Mouse (Mus musculus): ENCODE data around the gene Ppm1h.
A peak's percentile ranks its signal among the peaks of the same experiment; 100 is the strongest.

The Ppm1h gene

GRCm38 (mm10) chr10:122768204-122768892 is 89.8 kb downstream of the Ppm1h start:
- DNase-seq (ENCODE audit: low spot score in 2 of 2), result no peak

- no peak for DNase-seq (ENCODE audit: low spot score in 2 of 2)
These were observed 90.4 kb downstream of the Ppm1h start for GRCm38 (mm10) chr10:122768893-122769341.

DNA sequence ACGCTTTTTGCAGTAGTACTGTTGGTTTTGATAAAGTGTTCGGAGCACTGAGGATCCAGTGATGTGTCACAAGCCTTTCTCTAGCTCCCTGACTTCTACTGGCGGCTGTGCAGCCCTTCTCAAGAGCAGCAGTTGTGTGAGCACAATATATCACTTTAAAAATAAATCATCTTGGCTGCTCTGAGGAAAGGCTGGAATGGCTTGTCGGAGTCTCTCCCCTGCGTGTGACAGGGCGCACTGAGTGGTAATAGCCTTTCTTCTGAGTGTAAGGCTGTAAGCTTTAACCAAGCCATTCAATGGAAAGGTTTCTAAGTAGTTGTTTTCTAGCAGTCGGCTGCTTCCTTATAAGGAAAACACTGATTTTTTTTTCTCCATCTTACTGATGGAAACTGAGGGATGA is 91.8 kb downstream of the Ppm1h start:
- DNase-seq (ENCODE audit: low spot score in 2 of 2), result no peak

- DNase-seq (ENCODE audit: low spot score in 2 of 2), result no peak
These were observed 92.4 kb downstream of the Ppm1h start for GRCm38 (mm10) chr10:122770987-122771386.

- DNase-seq (ENCODE audit: low spot score in 2 of 2), result no peak
These were observed 95.6 kb downstream of the Ppm1h start for GRCm38 (mm10) chr10:122774169-122774568.

GRCm38 (mm10) chr10:122777436-122777835 is 98.9 kb downstream of the Ppm1h start:
- DNase-seq (ENCODE audit: low spot score in 2 of 2), result no peak

DNA sequence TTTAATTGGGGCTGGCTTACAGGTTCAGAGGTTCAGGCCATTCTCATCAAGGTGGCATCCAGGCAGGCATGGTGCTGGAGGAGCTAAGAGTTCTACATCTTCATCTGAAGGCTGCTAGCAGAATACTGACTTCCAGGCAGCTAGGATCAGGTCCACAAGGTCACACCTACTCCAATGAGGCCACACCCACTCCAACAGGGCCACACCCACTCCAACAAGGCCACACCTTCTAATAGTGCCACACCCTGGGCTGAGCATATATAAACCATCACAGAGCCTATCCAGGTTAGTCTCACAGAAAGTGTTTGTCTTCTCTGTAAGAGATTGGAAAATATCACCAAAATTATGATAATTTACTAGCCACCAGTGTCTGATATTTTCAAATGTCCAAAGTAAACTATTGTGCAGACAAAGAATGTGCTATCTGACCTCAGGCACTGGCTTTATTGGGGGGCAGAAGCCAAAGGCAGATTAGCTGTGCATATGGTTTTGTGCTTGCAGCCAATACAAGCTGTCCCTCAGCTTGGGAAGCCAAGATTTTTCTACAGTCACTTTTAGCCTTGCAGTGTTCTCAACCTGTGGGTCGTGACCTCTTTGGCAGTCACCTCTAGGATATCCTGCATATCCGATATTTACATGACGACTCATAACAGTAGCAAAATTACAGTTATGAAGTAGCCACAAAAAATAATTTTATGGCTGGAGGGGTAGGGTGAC is 99.5 kb downstream of the Ppm1h start:
- DNase-seq (ENCODE audit: low spot score in 2 of 2), result no peak

DNA sequence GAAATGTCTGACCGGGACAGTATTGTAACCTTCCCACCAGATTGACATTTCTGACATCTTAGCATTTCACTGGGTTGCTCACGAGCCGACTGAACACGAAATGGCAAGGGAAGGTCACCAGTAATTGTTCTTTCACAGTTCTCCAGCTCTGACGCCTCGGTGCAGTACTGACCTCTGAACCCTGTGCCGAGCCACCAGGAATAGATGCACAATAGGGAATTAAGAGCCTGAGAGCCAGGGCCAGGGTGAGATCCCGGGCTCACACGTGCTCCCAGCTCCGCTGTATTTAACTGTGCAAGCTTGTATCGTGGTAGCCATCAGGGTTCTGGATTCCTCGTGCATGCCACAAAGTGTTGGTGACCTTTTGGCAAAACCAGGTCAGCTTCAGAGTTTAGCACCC is 100.8 kb downstream of the Ppm1h start:
- no peak for DNase-seq (ENCODE audit: low spot score in 2 of 2)

GRCm38 (mm10) chr10:122782755-122783154 is 104.2 kb downstream of the Ppm1h start:
- DNase-seq (ENCODE audit: low spot score in 2 of 2), result no peak

DNA sequence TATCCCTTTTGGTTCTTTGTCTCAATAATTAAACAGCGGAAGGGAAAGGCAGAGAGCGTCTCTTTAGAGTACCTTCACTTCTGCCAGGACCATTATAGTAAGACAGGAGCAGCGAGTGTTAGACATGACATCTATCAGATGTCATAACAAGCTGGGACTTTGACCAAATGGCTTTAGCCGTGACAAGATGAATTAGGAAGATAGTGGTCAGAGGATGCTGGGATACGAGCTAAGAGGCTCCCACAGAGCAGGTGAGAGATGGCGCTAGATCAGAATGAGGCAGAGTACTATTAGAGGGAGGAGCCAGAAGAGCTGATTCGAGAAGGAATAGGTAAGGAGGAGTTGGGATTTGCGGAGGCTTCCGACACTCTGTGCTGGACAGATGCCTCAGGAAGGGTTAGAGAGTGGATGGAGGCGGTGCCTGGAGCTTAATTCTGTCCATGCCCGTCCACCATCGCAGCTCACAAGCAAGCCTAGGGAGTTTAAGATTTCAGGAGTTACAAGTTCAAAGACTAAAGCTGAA is 111.1 kb downstream of the Ppm1h start:
- no peak for DNase-seq (ENCODE audit: low spot score in 2 of 2)

DNA sequence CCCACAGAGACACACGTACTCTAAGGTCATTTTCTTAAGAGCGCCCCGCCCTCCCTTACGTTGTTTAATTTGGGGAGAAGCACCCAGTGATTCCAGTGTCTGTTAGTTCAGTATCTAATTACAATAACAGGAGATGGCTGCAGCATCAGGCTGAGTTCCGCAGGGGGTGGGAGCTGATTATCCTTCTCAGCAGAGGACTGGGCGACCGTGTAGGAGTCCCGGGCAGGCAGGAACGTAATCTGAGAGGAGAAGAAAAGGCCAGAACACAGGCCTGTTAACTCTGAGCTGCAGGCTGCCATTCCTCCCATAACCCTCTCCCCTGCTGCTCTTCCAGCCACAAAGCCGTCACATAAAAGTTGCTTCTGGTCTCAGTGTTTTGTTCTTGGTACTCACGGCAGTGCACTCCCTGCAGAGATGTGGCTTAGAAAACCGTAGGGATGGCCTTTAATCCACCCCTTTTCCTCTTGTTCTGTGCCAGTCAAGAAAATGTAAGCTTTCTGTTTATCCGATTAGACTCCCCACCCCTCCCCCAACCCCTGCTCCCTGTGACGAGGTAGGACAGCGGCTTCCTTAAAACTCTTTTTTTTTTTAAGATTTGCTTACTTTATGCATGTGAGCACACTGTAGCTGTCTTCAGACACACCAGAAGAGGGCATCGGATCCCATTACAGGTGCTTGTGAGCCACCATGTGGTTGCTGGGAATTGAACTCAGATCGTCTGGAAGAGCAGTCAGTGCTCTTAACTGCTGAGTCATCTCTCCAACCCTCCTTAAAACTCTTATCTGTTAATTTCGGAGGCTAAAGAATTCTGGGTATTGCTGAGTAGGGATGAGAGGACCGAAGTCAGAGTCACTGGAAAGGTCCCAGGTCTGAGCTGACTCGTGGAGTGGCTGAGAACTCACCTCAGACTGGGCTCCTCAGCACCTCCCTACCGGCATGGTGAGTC is 113.7 kb downstream of the Ppm1h start:
- no peak for DNase-seq (ENCODE audit: low spot score in 2 of 2)

- DNase-seq (ENCODE audit: low spot score in 2 of 2), result no peak
These were observed 114.6 kb downstream of the Ppm1h start for GRCm38 (mm10) chr10:122793193-122793592.

DNA sequence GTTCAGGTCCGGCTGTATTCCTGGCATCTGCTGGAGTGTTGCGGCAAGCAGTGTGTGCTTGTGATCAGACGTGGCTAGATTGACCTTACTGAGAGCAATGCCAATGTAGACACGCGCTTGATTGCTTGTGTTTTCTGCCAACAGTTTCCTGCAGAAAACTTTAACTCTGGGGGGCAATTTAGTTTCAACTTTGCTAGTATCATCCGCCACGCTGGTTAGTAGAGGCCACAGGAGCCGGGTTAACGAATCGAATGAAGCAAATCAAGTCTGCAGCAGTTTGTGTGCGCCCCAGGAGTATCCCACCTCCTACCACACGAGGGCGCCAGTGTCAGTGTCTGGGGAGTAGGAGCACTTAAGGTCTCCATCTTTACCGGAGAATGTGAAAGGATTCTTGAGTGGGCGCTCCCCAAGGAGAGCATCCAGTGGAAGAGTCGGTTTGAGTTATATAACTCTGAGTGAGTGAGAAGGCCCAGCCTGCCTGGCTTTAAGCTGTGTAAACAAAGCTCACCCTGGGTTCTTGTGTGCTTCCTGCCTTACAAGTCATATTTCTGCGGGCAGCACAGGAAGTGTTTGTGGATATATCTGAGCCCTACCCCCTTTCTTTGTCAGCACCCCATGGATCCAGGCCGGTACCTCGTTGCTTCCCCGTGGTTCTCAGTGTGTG is 115.8 kb downstream of the Ppm1h start:
- DNase-seq (ENCODE audit: low spot score in 2 of 2), result peak in 1 of 2 experiments; percentile 72

- no peak for DNase-seq (ENCODE audit: low spot score in 2 of 2)
These were observed 119.4 kb downstream of the Ppm1h start for GRCm38 (mm10) chr10:122797955-122798354.

GRCm38 (mm10) chr10:122800003-122800731 is 121.6 kb downstream of the Ppm1h start:
- DNase-seq (ENCODE audit: low spot score in 2 of 2), result no peak

GRCm38 (mm10) chr10:122800732-122801110 is 122.2 kb downstream of the Ppm1h start:
- no peak for DNase-seq (ENCODE audit: low spot score in 2 of 2)

GRCm38 (mm10) chr10:122802218-122802617 is 123.7 kb downstream of the Ppm1h start:
- DNase-seq (ENCODE audit: low spot score in 2 of 2), result no peak

DNA sequence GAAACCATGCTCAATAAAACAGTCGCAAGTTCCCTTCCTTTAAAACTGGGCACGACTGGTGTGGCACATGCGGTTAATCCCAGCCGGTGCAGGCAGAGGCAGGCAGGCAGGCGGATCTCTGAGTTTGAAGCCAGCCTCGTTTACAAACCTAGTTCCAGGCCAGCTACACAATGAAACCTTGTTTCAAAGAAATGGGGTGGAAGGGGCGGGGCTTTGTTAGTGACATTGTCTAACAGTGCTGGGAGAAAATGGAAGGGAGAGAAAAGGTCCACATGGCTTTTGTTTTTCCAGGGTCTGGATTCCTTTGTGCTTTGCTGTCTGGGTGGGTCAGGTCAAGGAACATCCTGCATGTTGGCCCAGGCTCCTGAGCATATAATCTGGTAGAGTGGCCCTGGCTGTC is 124.3 kb downstream of the Ppm1h start:
- no peak for DNase-seq (ENCODE audit: low spot score in 2 of 2)

DNA sequence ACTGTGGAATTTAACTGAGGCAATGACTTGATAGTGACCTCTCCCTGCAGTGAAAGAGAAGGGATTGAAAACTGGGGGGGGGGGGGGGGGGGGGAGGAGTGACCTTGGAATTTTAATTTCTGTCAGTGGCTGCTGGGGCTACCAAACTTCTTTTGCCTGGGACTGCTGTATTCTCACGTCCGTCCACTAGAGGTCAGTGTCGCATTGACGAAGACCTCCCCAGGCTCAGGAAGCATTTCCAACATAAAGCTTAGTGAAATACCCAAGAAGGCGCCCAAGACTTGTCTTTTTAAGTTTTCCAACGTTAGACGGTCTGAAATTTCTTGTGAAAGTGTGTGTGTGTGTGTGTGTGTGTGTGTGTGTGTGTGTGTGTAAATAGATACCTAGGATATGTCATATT is 125.3 kb downstream of the Ppm1h start:
- peak in 1 of 2 experiments; percentile 71 for DNase-seq (ENCODE audit: low spot score in 2 of 2)

- DNase-seq (ENCODE audit: low spot score in 2 of 2), result no peak
These were observed 127.3 kb downstream of the Ppm1h start for GRCm38 (mm10) chr10:122805866-122806265.

Measured in left cerebral cortex, adult 9 months (tissue).